Mouse (Mus musculus): ENCODE measurements around the gene Mccc2. TPM values are rescaled to one million over a fixed set of nuclear protein-coding genes. Genes with fewer than 3 reads are reported as not detected.

Mccc2 gene
- total RNA-seq, 1 experiment from 2014 or later: 33.9 TPM

GRCm38 (mm10) chr13:99954902-99955590 is 60.4 kb downstream of the Mccc2 start:
- ATAC-seq (replicated peaks in 1 of 2; ENCODE audit: insufficient read depth in 1 of 2, low FRiP score in 2 of 2, low TSS enrichment in 1 of 2, low read depth in 1 of 2, poor library complexity in 2 of 2, severe bottlenecking in 2 of 2): no peak

- ATAC-seq (replicated peaks in 1 of 2; ENCODE audit: insufficient read depth in 1 of 2, low FRiP score in 2 of 2, low TSS enrichment in 1 of 2, low read depth in 1 of 2, poor library complexity in 2 of 2, severe bottlenecking in 2 of 2): no peak
Observed at GRCm38 (mm10) chr13:99947417-99947816, 68.0 kb downstream of the Mccc2 start.

- ATAC-seq (replicated peaks in 1 of 2; ENCODE audit: insufficient read depth in 1 of 2, low FRiP score in 2 of 2, low TSS enrichment in 1 of 2, low read depth in 1 of 2, poor library complexity in 2 of 2, severe bottlenecking in 2 of 2): no peak
Observed at GRCm38 (mm10) chr13:99943525-99943924, 71.9 kb downstream of the Mccc2 start.

GRCm38 (mm10) chr13:99940601-99941000 is 74.8 kb downstream of the Mccc2 start:
- no peak for ATAC-seq (replicated peaks in 1 of 2; ENCODE audit: insufficient read depth in 1 of 2, low FRiP score in 2 of 2, low TSS enrichment in 1 of 2, low read depth in 1 of 2, poor library complexity in 2 of 2, severe bottlenecking in 2 of 2)

- peak; percentile 90 to 94 for ATAC-seq (replicated peaks in 1 of 2; ENCODE audit: insufficient read depth in 1 of 2, low FRiP score in 2 of 2, low TSS enrichment in 1 of 2, low read depth in 1 of 2, poor library complexity in 2 of 2, severe bottlenecking in 2 of 2)
Observed at GRCm38 (mm10) chr13:99939320-99939671, 76.1 kb downstream of the Mccc2 start.

- ATAC-seq (replicated peaks in 1 of 2; ENCODE audit: insufficient read depth in 1 of 2, low FRiP score in 2 of 2, low TSS enrichment in 1 of 2, low read depth in 1 of 2, poor library complexity in 2 of 2, severe bottlenecking in 2 of 2): peak; percentile 34 to 58
Observed at GRCm38 (mm10) chr13:99938606-99939319, 76.7 kb downstream of the Mccc2 start.

- no peak for ATAC-seq (replicated peaks in 1 of 2; ENCODE audit: insufficient read depth in 1 of 2, low FRiP score in 2 of 2, low TSS enrichment in 1 of 2, low read depth in 1 of 2, poor library complexity in 2 of 2, severe bottlenecking in 2 of 2)
Observed at GRCm38 (mm10) chr13:99937741-99938140, 77.7 kb downstream of the Mccc2 start.

- peak; percentile 76 to 92 for ATAC-seq (replicated peaks in 1 of 2; ENCODE audit: insufficient read depth in 1 of 2, low FRiP score in 2 of 2, low TSS enrichment in 1 of 2, low read depth in 1 of 2, poor library complexity in 2 of 2, severe bottlenecking in 2 of 2)
Observed at GRCm38 (mm10) chr13:99932406-99932805, 83.0 kb downstream of the Mccc2 start.

GRCm38 (mm10) chr13:99931502-99931901 is 83.9 kb downstream of the Mccc2 start:
- ATAC-seq (replicated peaks in 1 of 2; ENCODE audit: insufficient read depth in 1 of 2, low FRiP score in 2 of 2, low TSS enrichment in 1 of 2, low read depth in 1 of 2, poor library complexity in 2 of 2, severe bottlenecking in 2 of 2): no peak

GRCm38 (mm10) chr13:99926249-99926648 is 89.2 kb downstream of the Mccc2 start:
- ATAC-seq (replicated peaks in 1 of 2; ENCODE audit: insufficient read depth in 1 of 2, low FRiP score in 2 of 2, low TSS enrichment in 1 of 2, low read depth in 1 of 2, poor library complexity in 2 of 2, severe bottlenecking in 2 of 2): no peak

GRCm38 (mm10) chr13:99915632-99916031 is 99.8 kb downstream of the Mccc2 start:
- no peak for ATAC-seq (replicated peaks in 1 of 2; ENCODE audit: insufficient read depth in 1 of 2, low FRiP score in 2 of 2, low TSS enrichment in 1 of 2, low read depth in 1 of 2, poor library complexity in 2 of 2, severe bottlenecking in 2 of 2)

- no peak for ATAC-seq (replicated peaks in 1 of 2; ENCODE audit: insufficient read depth in 1 of 2, low FRiP score in 2 of 2, low TSS enrichment in 1 of 2, low read depth in 1 of 2, poor library complexity in 2 of 2, severe bottlenecking in 2 of 2)
Observed at GRCm38 (mm10) chr13:99900965-99901364, 114.5 kb downstream of the Mccc2 start, which contains the start of gene Cartpt. TSS of gene Cartpt (minus strand) at chr13:99901091.

GRCm38 (mm10) chr13:99900557-99900892 is 114.9 kb downstream of the Mccc2 start:
- peak; percentile 81 to 82 for ATAC-seq (replicated peaks in 1 of 2; ENCODE audit: insufficient read depth in 1 of 2, low FRiP score in 2 of 2, low TSS enrichment in 1 of 2, low read depth in 1 of 2, poor library complexity in 2 of 2, severe bottlenecking in 2 of 2)

GRCm38 (mm10) chr13:99899670-99900556 is 115.5 kb downstream of the Mccc2 start:
- no peak for ATAC-seq (replicated peaks in 1 of 2; ENCODE audit: insufficient read depth in 1 of 2, low FRiP score in 2 of 2, low TSS enrichment in 1 of 2, low read depth in 1 of 2, poor library complexity in 2 of 2, severe bottlenecking in 2 of 2)

- ATAC-seq (replicated peaks in 1 of 2; ENCODE audit: insufficient read depth in 1 of 2, low FRiP score in 2 of 2, low TSS enrichment in 1 of 2, low read depth in 1 of 2, poor library complexity in 2 of 2, severe bottlenecking in 2 of 2): no peak
Observed at GRCm38 (mm10) chr13:99898816-99899215, 116.6 kb downstream of the Mccc2 start.
